Mouse (Mus musculus): ENCODE data around the gene Cygb. TPM values are rescaled to one million over a fixed set of nuclear protein-coding genes. Genes with fewer than 3 reads are reported as not detected.

The Cygb gene
- polyA plus RNA-seq, 1 experiment = 18.9 TPM

DNA sequence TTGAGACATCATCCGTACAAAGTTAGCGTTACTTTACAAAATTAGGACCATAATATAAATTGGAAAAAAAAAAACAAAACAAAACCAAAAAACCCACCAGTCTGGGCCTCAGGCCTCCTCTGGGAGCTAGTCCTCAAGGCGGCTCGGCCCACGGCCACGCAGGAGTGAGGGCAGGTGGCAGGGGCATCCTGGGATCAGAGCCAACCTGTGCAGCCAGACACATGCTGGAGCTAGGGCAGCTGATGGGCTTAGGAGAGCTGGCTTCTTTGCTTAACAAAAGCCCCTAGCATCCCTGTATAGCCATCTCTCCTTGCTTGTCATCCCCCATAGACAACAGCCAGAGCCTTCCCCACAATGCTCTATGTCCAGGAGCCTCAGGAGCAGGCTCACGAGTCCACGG is 55.9 kb downstream of the Cygb start:
- 93% methylated on average over 8 of the region's 8 CpGs for WGBS
- no peak for DNase-seq (ENCODE audit: low read depth, low spot score)

- no peak for DNase-seq (ENCODE audit: low read depth, low spot score)
- WGBS = 85% methylated on average over 19 of the region's 19 CpGs
Observed at GRCm38 (mm10) chr11:116596766-116597165, 57.3 kb downstream of the Cygb start.

Other genes starting within 250 kb of the Cygb start
- 4.4 and 4.9 TPM in 2 replicates for gene Rnf157, start 241.3 kb downstream of the Cygb start, polyA plus RNA-seq (2012; rRNA removed)
- gene Ubald2, start 220.2 kb downstream of the Cygb start, polyA plus RNA-seq (2012; rRNA removed) = 217 and 229 TPM in 2 replicates
- 0.11 TPM in 2 replicates for gene Qrich2, start 188.1 kb downstream of the Cygb start, polyA plus RNA-seq (2012; rRNA removed)
- 235 and 348 TPM in 2 replicates for gene Prpsap1, start 160.1 kb downstream of the Cygb start, polyA plus RNA-seq (2012; rRNA removed)
- 5.2 and 21.8 TPM in 2 replicates for gene Sphk1, start 123.4 kb downstream of the Cygb start, polyA plus RNA-seq (2012; rRNA removed)
- gene Ube2o, start 72.9 kb downstream of the Cygb start, polyA plus RNA-seq (2012; rRNA removed) = 7.6 and 8.4 TPM in 2 replicates
- gene Aanat, start 67.9 kb downstream of the Cygb start, polyA plus RNA-seq (2012; rRNA removed) = not detected in 2 replicates
- 22.5 and 32.3 TPM in 2 replicates for gene Rhbdf2, start 27.3 kb downstream of the Cygb start, polyA plus RNA-seq (2012; rRNA removed)
- gene Prcd, start 779 bp downstream of the Cygb start, polyA plus RNA-seq (2012; rRNA removed) = 0.30 and 0.44 TPM in 2 replicates
- not detected in 2 replicates for gene St6galnac1, start 121.2 kb upstream of the Cygb start, polyA plus RNA-seq (2012; rRNA removed)
- 6.3 and 10.4 TPM in 2 replicates for gene Mxra7, start 173.7 kb upstream of the Cygb start, polyA plus RNA-seq (2012; rRNA removed)
- gene Mettl23, start 189.0 kb upstream of the Cygb start, polyA plus RNA-seq (2012; rRNA removed) = 21.8 and 22.4 TPM in 2 replicates
- 26.6 and 30.2 TPM in 2 replicates for gene Jmjd6, start 189.1 kb upstream of the Cygb start, polyA plus RNA-seq (2012; rRNA removed)
- 18.1 and 27.2 TPM in 2 replicates for gene Mfsd11, start 198.1 kb upstream of the Cygb start, polyA plus RNA-seq (2012; rRNA removed)
- 264 and 426 TPM in 2 replicates for gene Srsf2, start 198.8 kb upstream of the Cygb start, polyA plus RNA-seq (2012; rRNA removed)